Mouse (Mus musculus): ENCODE data around the gene Hells.

Hells gene

GRCm38 (mm10) chr19:38930788-38931565 lies at the start of gene Hells:
Gene Hells (plus strand): TSS chr19:38930915.
- peak; percentile 77 for DNase-seq (ENCODE audit: low read depth, low spot score)

GRCm38 (mm10) chr19:38901146-38902135 lies 29.3 kb upstream of the Hells start:
- no peak for DNase-seq (ENCODE audit: low read depth, low spot score)

GRCm38 (mm10) chr19:38902501-38902900 lies 28.2 kb upstream of the Hells start:
- no peak for DNase-seq (ENCODE audit: low read depth, low spot score)

GRCm38 (mm10) chr19:38913786-38914185 lies 16.9 kb upstream of the Hells start:
- no peak for DNase-seq (ENCODE audit: low read depth, low spot score)

GRCm38 (mm10) chr19:38914926-38915325 lies 15.8 kb upstream of the Hells start:
- DNase-seq (ENCODE audit: low read depth, low spot score), result no peak

GRCm38 (mm10) chr19:38915677-38916076 lies 15.0 kb upstream of the Hells start:
- peak; percentile 19 for DNase-seq (ENCODE audit: low read depth, low spot score)

- DNase-seq (ENCODE audit: low read depth, low spot score), result no peak
Measured at GRCm38 (mm10) chr19:38928481-38929158, 2.1 kb upstream of the Hells start.

- no peak for DNase-seq (ENCODE audit: low read depth, low spot score)
Measured at GRCm38 (mm10) chr19:38929471-38930251, 1.1 kb upstream of the Hells start.

- no peak for DNase-seq (ENCODE audit: low read depth, low spot score)
Measured at GRCm38 (mm10) chr19:38930252-38930787, 395 bp upstream of the Hells start.

GRCm38 (mm10) chr19:38931566-38931890 lies 813 bp downstream of the Hells start:
- DNase-seq (ENCODE audit: low read depth, low spot score), result peak; percentile 6

- DNase-seq (ENCODE audit: low read depth, low spot score), result no peak
Measured at GRCm38 (mm10) chr19:38944590-38945307, 14.0 kb downstream of the Hells start.

GRCm38 (mm10) chr19:38970741-38971140 lies 40.0 kb downstream of the Hells start:
- no peak for DNase-seq (ENCODE audit: low read depth, low spot score)

GRCm38 (mm10) chr19:38972581-38972980 lies 41.9 kb downstream of the Hells start:
- DNase-seq (ENCODE audit: low read depth, low spot score), result no peak

GRCm38 (mm10) chr19:38973666-38974065 lies 43.0 kb downstream of the Hells start:
- DNase-seq (ENCODE audit: low read depth, low spot score), result no peak

- DNase-seq (ENCODE audit: low read depth, low spot score), result no peak
Measured at GRCm38 (mm10) chr19:38976269-38976668, 45.6 kb downstream of the Hells start.

GRCm38 (mm10) chr19:38981966-38982365 lies 51.3 kb downstream of the Hells start:
- peak; percentile 49 for DNase-seq (ENCODE audit: low read depth, low spot score)

GRCm38 (mm10) chr19:38998248-38998647 lies 67.5 kb downstream of the Hells start:
- no peak for DNase-seq (ENCODE audit: low read depth, low spot score)

GRCm38 (mm10) chr19:38998676-38999075 lies 68.0 kb downstream of the Hells start:
- DNase-seq (ENCODE audit: low read depth, low spot score), result no peak

- DNase-seq (ENCODE audit: low read depth, low spot score), result no peak
Measured at GRCm38 (mm10) chr19:39005132-39005531, 74.4 kb downstream of the Hells start.

GRCm38 (mm10) chr19:39006715-39007114 lies 76.0 kb downstream of the Hells start, which contains the start of gene Cyp2c55:
Gene Cyp2c55 (plus strand): TSS chr19:39007019.
- no peak for DNase-seq (ENCODE audit: low read depth, low spot score)
